Mouse (Mus musculus): ENCODE data around the gene Ddx47. TPM values are rescaled to one million over a fixed set of nuclear protein-coding genes. Genes with fewer than 3 reads are reported as not detected.

Ddx47 gene
- 9.5 and 20.2 TPM in 2 replicates for polyA plus RNA-seq (2012; rRNA removed)

DNA sequence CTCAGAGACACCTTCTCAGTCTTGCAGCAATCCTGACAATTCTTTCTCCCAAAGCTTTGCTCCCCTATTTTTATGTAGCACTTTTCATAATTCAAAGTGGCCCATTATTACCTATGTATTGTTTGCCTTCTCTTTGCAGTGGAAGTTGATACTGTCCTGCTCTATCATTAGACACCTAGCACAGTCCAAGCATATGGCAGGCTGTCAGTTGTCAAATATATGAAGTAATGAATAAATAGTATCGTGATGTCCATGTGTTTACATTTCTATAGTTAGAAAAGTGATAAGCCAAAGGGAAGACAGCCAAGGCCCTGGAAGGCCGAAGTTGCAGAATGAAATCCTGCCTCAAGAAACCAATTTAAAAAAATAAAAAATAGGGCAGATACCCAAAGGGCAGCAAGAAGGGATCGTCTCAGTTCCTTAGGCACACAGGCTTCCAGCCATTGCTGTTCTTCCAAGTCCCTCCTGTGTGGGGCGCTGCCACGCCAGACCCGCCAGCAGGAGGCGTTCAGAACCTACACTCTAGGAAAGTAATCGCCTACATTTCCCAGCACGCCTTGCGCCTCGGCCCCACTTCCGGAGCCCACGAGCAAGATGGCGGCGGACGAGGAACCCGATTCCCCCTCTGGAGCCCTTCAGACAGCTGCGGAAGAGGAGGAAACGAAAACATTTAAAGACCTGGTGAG, at the start of gene Ddx47:
TSS of gene Ddx47 (plus strand) at position 565 of the 686 bp plus-strand sequence.
- TF ChIP-seq POLR2A (IDR thresholded peaks at IDR 0.05; ENCODE audit: low read depth, low read length) (peak; percentile 56), CTCF (IDR thresholded peaks at IDR 0.05; ENCODE audit: extremely low read depth, insufficient read length, insufficient replicate concordance, low read depth, low read length) (peak; percentile 100)
- Histone ChIP-seq H3K27me3 (ENCODE audit: control insufficient read depth, insufficient read depth, low read length) (no peaks in the 10 kb centered on the region), H3K4me3 (ENCODE audit: low read depth, low read length) (peak within 1 kb of the TSS; percentile 83), H3K27ac (ENCODE audit: insufficient read depth, low read depth, low read length) (no peak within 1 kb of the TSS), H3K4me1 (ENCODE audit: control insufficient read depth, insufficient read depth, insufficient read length, low read length) (peaks cover 2% of the 10 kb centered on the region; the same call in 1 of the 2 replicates), H3K36me3 (ENCODE audit: control insufficient read depth, insufficient read depth, low read length) (peaks cover 22% of the 10 kb centered on the region)
- 2% methylated on average over 19 of the region's 19 CpGs for WGBS

DNA sequence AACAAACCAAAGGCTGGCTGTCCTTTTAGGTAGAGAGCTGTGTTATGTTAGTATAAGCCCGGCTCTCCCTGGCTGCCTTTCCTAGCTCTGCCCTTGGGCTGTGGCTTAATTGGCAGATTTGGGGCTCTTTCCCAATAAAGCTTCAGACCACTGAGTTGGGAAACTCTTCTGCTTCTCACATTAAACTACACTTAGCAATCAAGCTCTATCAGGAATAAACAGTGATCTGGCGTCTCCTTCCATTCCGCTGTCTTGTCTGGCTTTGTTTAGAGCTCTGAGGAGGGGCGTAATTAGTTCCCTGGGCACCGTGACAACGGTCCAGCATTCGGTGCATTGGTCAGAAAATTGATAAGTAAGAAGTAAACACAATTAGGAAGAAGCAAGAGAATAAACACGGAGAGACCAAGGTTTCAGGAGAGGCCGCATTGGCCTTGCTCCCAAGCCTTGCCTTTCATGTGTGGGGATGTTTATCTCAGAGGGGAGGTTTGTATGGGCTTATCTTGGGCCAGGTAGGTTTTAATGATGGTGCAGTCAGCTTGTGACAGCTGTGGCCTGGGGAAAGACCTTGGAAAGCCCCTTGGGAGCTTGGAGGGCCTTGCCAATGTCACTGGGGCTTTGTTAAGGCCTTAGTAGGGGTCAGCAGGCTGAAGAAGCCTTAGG, 49.4 kb upstream of the Ddx47 start:
- no peak overlapping the region for H3K27ac ChIP-seq (ENCODE audit: insufficient read depth, low read depth, low read length)
- H3K4me3 ChIP-seq (ENCODE audit: low read depth, low read length): no peak overlapping the region
- WGBS: 56% methylated on average over 9 of the region's 9 CpGs
- TF ChIP-seq CTCF (IDR thresholded peaks at IDR 0.05; ENCODE audit: extremely low read depth, insufficient read length, insufficient replicate concordance, low read depth, low read length) (no peak), POLR2A (IDR thresholded peaks at IDR 0.05; ENCODE audit: low read depth, low read length) (no peak)
- H3K27me3 ChIP-seq (ENCODE audit: control insufficient read depth, insufficient read depth, low read length): no peaks in the 10 kb centered on the region
- no peaks in the 10 kb centered on the region for H3K36me3 ChIP-seq (ENCODE audit: control insufficient read depth, insufficient read depth, low read length)
- no peaks in the 10 kb centered on the region for H3K4me1 ChIP-seq (ENCODE audit: control insufficient read depth, insufficient read depth, insufficient read length, low read length)

GRCm38 (mm10) chr6:134962518-134962893, 48.9 kb upstream of the Ddx47 start:
- no peaks in the 10 kb centered on the region for H3K4me1 ChIP-seq (ENCODE audit: control insufficient read depth, insufficient read depth, insufficient read length, low read length)
- H3K4me3 ChIP-seq (ENCODE audit: low read depth, low read length): no peak overlapping the region
- H3K36me3 ChIP-seq (ENCODE audit: control insufficient read depth, insufficient read depth, low read length): no peaks in the 10 kb centered on the region
- no peaks in the 10 kb centered on the region for H3K27me3 ChIP-seq (ENCODE audit: control insufficient read depth, insufficient read depth, low read length)
- TF ChIP-seq CTCF (IDR thresholded peaks at IDR 0.05; ENCODE audit: extremely low read depth, insufficient read length, insufficient replicate concordance, low read depth, low read length): no peak
- no peak for TF ChIP-seq POLR2A (IDR thresholded peaks at IDR 0.05; ENCODE audit: low read depth, low read length)
- WGBS: 80% methylated on average over 5 of the region's 5 CpGs
- H3K27ac ChIP-seq (ENCODE audit: insufficient read depth, low read depth, low read length): no peak overlapping the region

DNA sequence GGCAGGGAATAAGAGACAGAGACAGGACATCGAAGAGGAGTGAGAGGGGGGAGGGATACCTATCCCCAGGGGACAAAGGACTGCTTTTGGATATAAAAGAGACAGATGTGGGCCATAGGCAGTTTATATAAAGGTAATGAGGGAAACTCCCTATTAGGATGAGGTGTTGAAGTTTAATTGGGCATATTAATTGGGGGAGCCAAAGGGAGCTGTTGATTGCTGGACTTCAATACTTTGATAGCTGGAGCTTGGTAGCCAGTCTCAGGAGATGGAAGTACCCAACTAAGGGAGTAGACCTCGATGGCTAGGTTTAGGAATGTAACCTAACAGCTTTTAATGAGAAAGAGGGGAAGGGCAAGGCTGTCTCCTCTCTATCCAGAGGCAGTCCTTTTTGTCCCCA, 47.5 kb upstream of the Ddx47 start:
- no peaks in the 10 kb centered on the region for H3K4me1 ChIP-seq (ENCODE audit: control insufficient read depth, insufficient read depth, insufficient read length, low read length)
- no peak for TF ChIP-seq POLR2A (IDR thresholded peaks at IDR 0.05; ENCODE audit: low read depth, low read length)
- TF ChIP-seq CTCF (IDR thresholded peaks at IDR 0.05; ENCODE audit: extremely low read depth, insufficient read length, insufficient replicate concordance, low read depth, low read length): no peak

GRCm38 (mm10) chr6:134966681-134967080, 44.7 kb upstream of the Ddx47 start:
- no peak overlapping the region for H3K4me3 ChIP-seq (ENCODE audit: low read depth, low read length)
- H3K4me1 ChIP-seq (ENCODE audit: control insufficient read depth, insufficient read depth, insufficient read length, low read length): peaks cover 2% of the 10 kb centered on the region; the same call in 1 of the 2 replicates
- TF ChIP-seq CTCF (IDR thresholded peaks at IDR 0.05; ENCODE audit: extremely low read depth, insufficient read length, insufficient replicate concordance, low read depth, low read length) (no peak), POLR2A (IDR thresholded peaks at IDR 0.05; ENCODE audit: low read depth, low read length) (no peak)
- no peak overlapping the region for H3K27ac ChIP-seq (ENCODE audit: insufficient read depth, low read depth, low read length)
- 90% methylated on average over 5 of the region's 5 CpGs for WGBS
- no peaks in the 10 kb centered on the region for H3K27me3 ChIP-seq (ENCODE audit: control insufficient read depth, insufficient read depth, low read length)
- no peaks in the 10 kb centered on the region for H3K36me3 ChIP-seq (ENCODE audit: control insufficient read depth, insufficient read depth, low read length)

More for the DNA sequence above, 47.5 kb upstream of the Ddx47 start:
- H3K27ac ChIP-seq (ENCODE audit: insufficient read depth, low read depth, low read length): no peak overlapping the region
- no peaks in the 10 kb centered on the region for H3K27me3 ChIP-seq (ENCODE audit: control insufficient read depth, insufficient read depth, low read length)
- 68% methylated on average over 2 of the region's 2 CpGs for WGBS
- no peaks in the 10 kb centered on the region for H3K36me3 ChIP-seq (ENCODE audit: control insufficient read depth, insufficient read depth, low read length)
- H3K4me3 ChIP-seq (ENCODE audit: low read depth, low read length): no peak overlapping the region

DNA sequence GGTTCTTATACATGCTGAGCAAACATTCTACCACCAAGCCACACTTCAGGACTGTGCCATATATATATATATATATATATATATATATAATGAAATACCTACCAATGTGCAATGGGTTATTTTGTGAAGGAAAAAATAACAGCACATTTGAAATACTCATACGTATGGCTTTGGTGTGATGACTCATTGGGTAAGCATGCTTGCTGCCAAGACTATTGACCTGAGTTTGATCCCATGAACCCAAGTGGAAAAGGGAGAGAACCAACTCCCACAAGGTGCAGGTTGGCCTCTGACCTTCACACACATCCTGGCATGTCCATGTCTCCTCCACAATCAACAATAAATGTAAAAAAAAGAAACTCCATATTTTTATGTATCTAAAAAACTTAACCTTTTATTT, 43.1 kb upstream of the Ddx47 start:
- TF ChIP-seq CTCF (IDR thresholded peaks at IDR 0.05; ENCODE audit: extremely low read depth, insufficient read length, insufficient replicate concordance, low read depth, low read length): no peak
- TF ChIP-seq POLR2A (IDR thresholded peaks at IDR 0.05; ENCODE audit: low read depth, low read length): no peak
- Histone ChIP-seq H3K27ac (ENCODE audit: insufficient read depth, low read depth, low read length) (no peak overlapping the region), H3K4me1 (ENCODE audit: control insufficient read depth, insufficient read depth, insufficient read length, low read length) (peaks cover 4% of the 10 kb centered on the region; the same call in 1 of the 2 replicates), H3K36me3 (ENCODE audit: control insufficient read depth, insufficient read depth, low read length) (no peaks in the 10 kb centered on the region), H3K27me3 (ENCODE audit: control insufficient read depth, insufficient read depth, low read length) (no peaks in the 10 kb centered on the region), H3K4me3 (ENCODE audit: low read depth, low read length) (no peak overlapping the region)
- 8% methylated on average over 1 of the region's 1 CpGs for WGBS

DNA sequence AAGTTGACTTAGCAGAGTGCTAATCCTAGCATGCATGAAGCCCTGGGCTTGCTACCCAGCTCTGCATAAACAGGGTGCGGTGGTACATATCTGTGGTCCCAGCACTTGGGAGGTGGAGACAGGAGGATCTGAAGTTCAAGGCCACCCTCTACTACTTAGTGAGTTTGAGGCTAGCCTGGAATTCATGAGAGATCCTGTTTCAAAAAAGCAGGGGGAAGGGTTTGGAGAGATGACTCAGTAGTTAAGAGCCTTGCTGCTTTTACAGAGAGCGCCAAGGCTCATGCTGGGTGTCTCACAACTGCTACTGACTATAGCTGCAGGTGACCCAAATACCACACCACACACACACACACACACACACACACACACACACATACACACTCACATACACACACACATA, 41.9 kb upstream of the Ddx47 start:
- WGBS: 96% methylated on average over 2 of the region's 2 CpGs
- H3K4me1 ChIP-seq (ENCODE audit: control insufficient read depth, insufficient read depth, insufficient read length, low read length): peaks cover 4% of the 10 kb centered on the region; the same call in 1 of the 2 replicates
- TF ChIP-seq CTCF (IDR thresholded peaks at IDR 0.05; ENCODE audit: extremely low read depth, insufficient read length, insufficient replicate concordance, low read depth, low read length): no peak
- TF ChIP-seq POLR2A (IDR thresholded peaks at IDR 0.05; ENCODE audit: low read depth, low read length): no peak
- no peak overlapping the region for H3K27ac ChIP-seq (ENCODE audit: insufficient read depth, low read depth, low read length)
- no peaks in the 10 kb centered on the region for H3K36me3 ChIP-seq (ENCODE audit: control insufficient read depth, insufficient read depth, low read length)
- H3K27me3 ChIP-seq (ENCODE audit: control insufficient read depth, insufficient read depth, low read length): no peaks in the 10 kb centered on the region
- H3K4me3 ChIP-seq (ENCODE audit: low read depth, low read length): no peak overlapping the region

All from small intestine, adult 2 months (tissue).